In genomic region chrX:51065773-51066172, GRCm38 (mm10) we compare ENCODE assay signal across 9 mouse cellular contexts. TPM values are rescaled to one million over a fixed set of nuclear protein-coding genes. Genes with fewer than 3 reads are reported as not detected.
DNase-seq lines count a peak whose midpoint lies in the region; ATAC-seq lines count a peak whose summit lies in the region.
"Had no signal": no experiment of that assay in that cellular context is flagged by ENCODE, and none has a peak within 500 bp of the region (broad histone marks: within the 10 kb centered on the region; RNA-seq: fewer than 3 reads in every experiment).

No protein-coding gene starts in this region.

- H3K36me3 ChIP-seq in forebrain, embryonic 10.5 days (replicated peaks), result no peaks in the 10 kb centered on the region
- no peaks in the 10 kb centered on the region for H3K36me3 ChIP-seq in forebrain, embryonic 12.5 days (replicated peaks)
- H3K36me3 ChIP-seq in embryonic facial prominence, embryonic 11.5 days (replicated peaks; ENCODE audit: control insufficient read depth, insufficient read depth, low read depth, low read length), result no peaks in the 10 kb centered on the region
- H3K36me3 ChIP-seq: limb, embryonic 15.5 days had no signal

- intact Hi-C loops in heart, postnatal 14 days (cut with DNase I), result loop anchor here (2.0 kb wide), 1 partner anchor 309 kb away; no protein-coding TSS in a partner anchor

- no peak overlapping the region for H3K4me2 ChIP-seq in forebrain, embryonic 12.5 days
- H3K4me2 ChIP-seq in embryonic facial prominence, embryonic 11.5 days (ENCODE audit: low read depth, low read length), result no peak overlapping the region
- H3K4me2 ChIP-seq: limb, embryonic 15.5 days had no signal

- H3K4me3 ChIP-seq in forebrain, embryonic 10.5 days, result no peak overlapping the region
- H3K4me3 ChIP-seq in forebrain, embryonic 12.5 days (replicated peaks), result no peak overlapping the region
- H3K4me3 ChIP-seq in embryonic facial prominence, embryonic 11.5 days (ENCODE audit: low read depth, low read length), result no peak overlapping the region
- H3K4me3 ChIP-seq: limb, embryonic 15.5 days had no signal

- no peaks in the 10 kb centered on the region; the same call in 1 of the 2 replicates for H3K27me3 ChIP-seq in forebrain, embryonic 10.5 days (ENCODE audit: poor library complexity, severe bottlenecking)
- H3K27me3 ChIP-seq in forebrain, embryonic 12.5 days, result 0 out of 2 replicates have a peak, but pooled peaks cover 4% of the 10 kb centered on the region
- no peaks in the 10 kb centered on the region for H3K27me3 ChIP-seq in embryonic facial prominence, embryonic 11.5 days (ENCODE audit: control insufficient read depth, insufficient read depth, low read length)
- H3K27me3 ChIP-seq: limb, embryonic 15.5 days had no signal

- no peak for ATAC-seq in forebrain, embryonic 12.5 days (ENCODE audit: low FRiP score)
- ATAC-seq in embryonic facial prominence, embryonic 11.5 days (replicated peaks; ENCODE audit: insufficient number of reproducible peaks, low FRiP score, low TSS enrichment, low read depth), result no peak

- no peaks in the 10 kb centered on the region for H3K9me3 ChIP-seq in forebrain, embryonic 10.5 days
- no peaks in the 10 kb centered on the region for H3K9me3 ChIP-seq in forebrain, embryonic 12.5 days
- H3K9me3 ChIP-seq in embryonic facial prominence, embryonic 11.5 days (replicated peaks; ENCODE audit: control insufficient read depth, low read length), result no peaks in the 10 kb centered on the region
- H3K9me3 ChIP-seq: limb, embryonic 15.5 days had no signal

- H3K9ac ChIP-seq in forebrain, embryonic 12.5 days, result no peak overlapping the region
- H3K9ac ChIP-seq in embryonic facial prominence, embryonic 11.5 days (replicated peaks; ENCODE audit: low read length), result no peak overlapping the region
- H3K9ac ChIP-seq: limb, embryonic 15.5 days had no signal

- H3K27ac ChIP-seq in forebrain, embryonic 10.5 days, result no peak overlapping the region
- H3K27ac ChIP-seq in forebrain, embryonic 12.5 days, result no peak overlapping the region
- H3K27ac ChIP-seq in embryonic facial prominence, embryonic 11.5 days (replicated peaks; ENCODE audit: low read depth, low read length), result no peak overlapping the region
- H3K27ac ChIP-seq: limb, embryonic 15.5 days had no signal

- H3K4me1 ChIP-seq in forebrain, embryonic 10.5 days, result no peaks in the 10 kb centered on the region
- no peaks in the 10 kb centered on the region for H3K4me1 ChIP-seq in forebrain, embryonic 12.5 days
- H3K4me1 ChIP-seq in embryonic facial prominence, embryonic 11.5 days (ENCODE audit: control insufficient read depth, insufficient read depth, low read length), result no peaks in the 10 kb centered on the region
- H3K4me1 ChIP-seq: limb, embryonic 15.5 days had no signal

- DNase-seq in forebrain, embryonic 10.5 days (ENCODE audit: extremely low spot score, low spot score), result peak; percentile 17
- DNase-seq in adrenal gland, postnatal 14 days, result peak; percentile 62
- peak; percentile 78 for DNase-seq in embryonic facial prominence, embryonic 11.5 days (ENCODE audit: low spot score)
- DNase-seq in heart, postnatal 14 days, result peak; percentile 38 to 70
- DNase-seq in layer of hippocampus, postnatal 10 days (ENCODE audit: low spot score in 2 of 2), result peak; percentile 46 to 55
- DNase-seq in lung, postnatal 25 days (ENCODE audit: low spot score), result peak; percentile 46
- peak; percentile 44 for DNase-seq in right cerebral cortex, postnatal 14 days

- WGBS in forebrain, embryonic 10.5 days, result 15% methylated on average over 6 of the region's 6 CpGs
- 27% methylated on average over 6 of the region's 6 CpGs for WGBS in forebrain, embryonic 12.5 days
- 17% methylated on average over 6 of the region's 6 CpGs for WGBS in embryonic facial prominence, embryonic 11.5 days

RNA-seq across cellular contexts. Expression of gene Rap2c, which starts 48.0 kb away (rescaled TPM):
- 21.3 and 21.9 TPM in 2 replicates for polyA plus RNA-seq in forebrain, embryonic 10.5 days (2016; fragmentation: Nextera tagmentation; extraction: Ambion mirVana)
- polyA plus RNA-seq in forebrain, embryonic 12.5 days (2016; fragmentation: Nextera tagmentation; extraction: Ambion mirVana), result 22.9 and 23.2 TPM in 2 replicates
- 24.2 and 26.8 TPM in 2 replicates for total RNA-seq in adrenal gland, postnatal 14 days (2021)
- polyA plus RNA-seq in embryonic facial prominence, embryonic 11.5 days (2014; fragmentation: Nextera tagmentation; extraction: Ambion mirVana), result 43.8 and 51.8 TPM in 2 replicates
- total RNA-seq in heart, postnatal 14 days (2021), result 10 to 100 TPM; 23.5 to 25.1 TPM
- total RNA-seq in layer of hippocampus, postnatal 10 days (2021), result 10 to 100 TPM; 29.3 to 32.1 TPM

Comparison
In these comparisons a context has a peak if more than half of its experiments do, and no peak if none do; other contexts are left out.
1. DNase-seq: peak in every context shown above with its lines; median percentile 78 in embryonic facial prominence, embryonic 11.5 days; 62 in adrenal gland, postnatal 14 days; 54 in heart, postnatal 14 days; 50 in layer of hippocampus, postnatal 10 days; 46 in lung, postnatal 25 days; 44 in right cerebral cortex, postnatal 14 days; 17 in forebrain, embryonic 10.5 days.